Mouse (Mus musculus) left cerebral cortex, postnatal 4 days (tissue): ENCODE measurements around the gene Mospd3. TPM values are rescaled to one million over a fixed set of nuclear protein-coding genes. Genes with fewer than 3 reads are reported as not detected.

Experiments
- total RNA-seq, 2 experiments: library from RNA; stranded (reverse); gene quantifications; 2 replicates each; pipeline ENCODE4 v1.2.3; 2021

Gene Mospd3
- total RNA-seq, 2 experiments from 2014 or later = 55.0 to 57.1 TPM

Other genes with a start within 250 kb of the Mospd3 start
- gene Zan, start 124.0 kb downstream of the Mospd3 start, total RNA-seq = under 1 TPM; 0.30 to 0.74 TPM
- gene Pop7, start 98.5 kb downstream of the Mospd3 start, total RNA-seq = 10 to 100 TPM; 33.7 to 37.6 TPM
- gene Gigyf1, start 82.5 kb downstream of the Mospd3 start, total RNA-seq = 10 to 100 TPM; 56.5 to 63.6 TPM
- not detected for gene Epo, start 67.8 kb downstream of the Mospd3 start, total RNA-seq
- gene Gnb2, start 67.5 kb downstream of the Mospd3 start, total RNA-seq = 1,000 to 10,000 TPM; 1,140 to 1,206 TPM
- gene Actl6b, start 47.5 kb downstream of the Mospd3 start, total RNA-seq = 100 to 1,000 TPM; 151 to 176 TPM
- 10 to 100 TPM; 28.3 to 28.8 TPM for gene Tfr2, start 31.2 kb downstream of the Mospd3 start, total RNA-seq
- 10 to 100 TPM; 12.6 to 15.1 TPM for gene Pcolce, start 12.7 kb upstream of the Mospd3 start, total RNA-seq
- under 1 TPM in 1 of 2 experiments, not detected in 1; 0.20 TPM for gene Fbxo24, start 27.9 kb upstream of the Mospd3 start, total RNA-seq
- gene Lrch4, start 28.1 kb upstream of the Mospd3 start, total RNA-seq = 10 to 100 TPM; 13.7 to 13.9 TPM
- gene Gm20605, start 28.1 kb upstream of the Mospd3 start, total RNA-seq = 10 to 100 TPM in 1 of 2 experiments, 1 to 10 TPM in 1; 9.9 to 10.2 TPM
- gene Sap25, start 40.3 kb upstream of the Mospd3 start, total RNA-seq = 1 to 10 TPM; 2.8 to 4.9 TPM
- gene Irs3, start 44.7 kb upstream of the Mospd3 start, total RNA-seq = under 1 TPM in 1 of 2 experiments, not detected in 1; 0.28 TPM
- gene Agfg2, start 83.7 kb upstream of the Mospd3 start, total RNA-seq = 10 to 100 TPM; 23.9 to 24.7 TPM
- 100 to 1,000 TPM; 195 to 197 TPM for gene Nyap1, start 140.5 kb upstream of the Mospd3 start, total RNA-seq
- 10 to 100 TPM; 61.6 to 71.9 TPM for gene Tsc22d4, start 144.7 kb upstream of the Mospd3 start, total RNA-seq
- 10 to 100 TPM; 28.4 to 38.6 TPM for gene Ppp1r35, start 177.8 kb upstream of the Mospd3 start, total RNA-seq
- gene Mepce, start 186.6 kb upstream of the Mospd3 start, total RNA-seq = 10 to 100 TPM; 32.9 to 35.2 TPM
- gene Zcwpw1, start 186.7 kb upstream of the Mospd3 start, total RNA-seq = 1 to 10 TPM; 5.4 to 6.1 TPM
- 1 to 10 TPM in 1 of 2 experiments, under 1 TPM in 1; 0.91 to 1.0 TPM for gene Pilra, start 235.2 kb upstream of the Mospd3 start, total RNA-seq